Mouse (Mus musculus): ENCODE measurements around the gene Myct1.

DNA sequence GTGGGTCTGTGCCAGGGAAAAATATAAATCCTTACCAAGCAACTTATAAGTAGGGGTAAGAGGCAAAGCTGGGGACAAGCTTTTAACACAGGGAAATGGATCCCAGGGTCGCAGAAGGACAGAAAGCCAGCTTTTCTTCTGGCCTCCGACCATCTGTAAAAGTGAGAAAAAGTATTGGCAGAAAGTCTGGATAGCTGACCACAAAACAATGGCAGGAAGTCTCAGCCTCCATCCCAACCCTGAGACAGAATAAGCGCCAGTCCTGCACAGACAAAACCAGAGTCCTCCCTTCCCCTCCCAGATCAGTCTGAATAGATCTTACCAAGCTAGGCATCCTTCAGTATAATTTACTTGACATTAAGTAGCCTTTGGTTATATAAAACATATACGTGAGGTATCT, 1.6 kb upstream of the Myct1 start:
- TF ChIP-seq CTCF (IDR thresholded peaks at IDR 0.05; ENCODE audit: borderline replicate concordance, insufficient read depth, low read length) (no peak), POLR2A (IDR thresholded peaks at IDR 0.05; ENCODE audit: low read depth, low read length) (no peak)
